Mouse (Mus musculus) natural killer cell, adult 2 months (primary cell): ENCODE data around the gene Rassf1.

Experiments
- DNase-seq, 2 experiments: peaks; one replicate each; pipeline ENCODE4 v3.0.0; 2022; ENCODE audit warnings: low spot score in 2 of 2

Rassf1 gene

DNA sequence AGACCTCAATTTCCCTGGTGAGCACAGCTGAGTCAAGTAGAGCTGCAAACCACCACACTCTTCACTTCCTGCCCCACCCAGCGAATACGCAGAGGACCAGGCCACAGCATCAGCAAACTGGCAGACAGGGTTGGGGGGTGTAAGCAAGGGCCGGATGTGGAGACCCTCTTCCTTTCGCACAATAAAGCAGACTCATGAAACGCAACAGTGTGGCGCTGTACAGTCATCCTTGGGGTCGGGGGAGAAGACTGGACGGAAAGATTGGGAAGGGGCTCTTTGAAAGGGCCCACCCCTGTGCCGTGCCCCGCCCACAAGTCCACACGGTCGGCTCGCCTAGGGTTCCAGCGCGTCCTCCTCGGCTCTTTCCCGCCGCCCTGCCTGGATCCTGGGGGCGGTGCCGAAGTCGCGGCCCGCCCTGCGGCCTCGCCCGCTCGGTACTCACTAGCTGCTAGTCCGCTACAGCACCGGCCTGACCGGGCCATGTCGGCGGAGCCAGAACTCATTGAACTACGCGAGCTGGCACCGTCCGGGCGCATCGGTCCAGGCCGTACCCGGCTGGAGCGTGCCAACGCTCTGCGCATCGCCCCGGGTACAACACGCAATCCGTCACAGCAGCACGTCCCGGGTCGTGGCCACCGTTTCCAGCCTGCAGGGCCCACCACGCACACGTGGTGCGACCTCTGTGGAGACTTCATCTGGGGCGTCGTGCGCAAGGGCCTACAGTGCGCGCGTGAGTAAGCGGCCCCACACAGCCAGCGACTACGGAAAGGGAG, at the start of gene Rassf1:
Gene Rassf1 (plus strand): TSS at position 439 of the 773 bp plus-strand sequence.
- peak; percentile 88 to 92 for DNase-seq

- DNase-seq, result no peak
Observed at GRCm38 (mm10) chr9:107502131-107502846, 49.1 kb upstream of the Rassf1 start.

- DNase-seq, result no peak
Observed at GRCm38 (mm10) chr9:107504662-107505537, 46.5 kb upstream of the Rassf1 start.

- DNase-seq, result no peak
Observed at GRCm38 (mm10) chr9:107508266-107508665, 43.1 kb upstream of the Rassf1 start.

DNA sequence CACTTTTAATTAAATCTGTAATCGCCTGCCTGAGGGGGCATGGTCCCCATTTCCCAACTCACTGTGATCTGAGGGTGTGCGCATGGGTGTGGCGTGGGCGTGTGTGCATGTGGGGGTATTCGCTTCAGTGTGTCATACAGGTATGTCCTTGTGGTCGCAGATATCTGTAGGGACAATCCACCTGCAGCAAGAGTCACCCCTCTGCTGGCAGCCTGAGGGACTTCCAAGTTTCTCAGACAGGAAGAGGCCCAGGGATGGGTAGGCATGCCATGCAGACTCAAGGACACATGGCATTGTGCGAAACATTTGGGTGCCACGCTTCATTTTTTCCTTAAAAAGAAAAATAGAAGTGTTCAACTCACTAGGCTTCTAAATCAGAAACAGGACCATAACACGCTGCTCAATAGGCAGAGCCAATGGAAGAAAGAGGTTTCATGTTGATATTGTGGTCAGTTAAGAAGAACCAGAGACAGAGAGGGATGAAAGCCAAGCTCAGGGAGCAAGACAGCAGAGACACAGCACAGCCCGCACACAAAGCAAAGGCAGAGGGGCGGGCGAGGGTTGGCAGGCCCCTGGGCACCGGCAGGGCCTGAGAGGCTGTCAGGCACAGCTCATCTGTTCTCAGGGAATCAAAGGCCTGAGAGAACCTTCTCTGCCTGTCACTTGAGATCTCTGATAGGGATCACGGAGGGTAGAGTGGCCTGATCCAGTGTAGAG, 40.8 kb upstream of the Rassf1 start:
- no peak for DNase-seq

DNA sequence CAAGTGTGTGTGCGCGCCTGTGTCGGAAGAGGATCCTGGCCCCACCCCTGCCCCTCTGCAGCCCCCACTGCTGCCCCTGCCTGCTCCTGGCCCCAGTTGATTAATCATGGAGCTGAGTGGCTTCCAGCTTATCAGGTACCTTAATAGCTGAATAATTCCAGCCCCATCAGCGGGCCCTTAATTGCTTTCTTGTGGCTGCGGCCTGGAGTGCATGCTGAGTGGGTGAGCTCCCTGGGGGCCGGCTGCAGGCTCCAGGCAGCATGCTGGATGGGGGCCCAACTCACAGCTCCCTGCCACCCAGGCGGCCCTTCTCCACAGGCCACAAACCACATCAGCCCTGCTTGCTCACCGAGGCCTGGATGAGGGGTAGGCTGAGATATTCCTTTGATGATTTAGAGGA, 39.9 kb upstream of the Rassf1 start:
- no peak for DNase-seq

DNA sequence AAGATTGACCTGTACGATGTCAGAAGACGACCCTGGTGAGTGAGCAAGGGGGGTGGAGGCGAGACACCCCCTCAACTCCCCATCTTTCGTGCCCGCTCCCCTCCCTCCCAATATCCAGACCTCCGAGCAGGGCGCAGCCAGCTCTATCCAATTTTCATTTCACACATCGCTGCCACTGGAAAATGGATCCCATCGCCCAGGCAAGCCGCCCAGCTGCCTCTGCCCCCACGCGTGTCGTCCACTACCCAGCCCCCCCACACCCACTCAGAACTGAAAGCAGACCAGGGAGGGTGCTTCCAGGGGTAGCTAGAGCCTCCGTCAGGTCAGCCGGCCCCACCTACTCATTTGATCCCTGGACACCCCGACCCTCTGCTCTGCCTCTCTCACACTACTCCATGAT, 39.0 kb upstream of the Rassf1 start:
- no peak for DNase-seq

DNA sequence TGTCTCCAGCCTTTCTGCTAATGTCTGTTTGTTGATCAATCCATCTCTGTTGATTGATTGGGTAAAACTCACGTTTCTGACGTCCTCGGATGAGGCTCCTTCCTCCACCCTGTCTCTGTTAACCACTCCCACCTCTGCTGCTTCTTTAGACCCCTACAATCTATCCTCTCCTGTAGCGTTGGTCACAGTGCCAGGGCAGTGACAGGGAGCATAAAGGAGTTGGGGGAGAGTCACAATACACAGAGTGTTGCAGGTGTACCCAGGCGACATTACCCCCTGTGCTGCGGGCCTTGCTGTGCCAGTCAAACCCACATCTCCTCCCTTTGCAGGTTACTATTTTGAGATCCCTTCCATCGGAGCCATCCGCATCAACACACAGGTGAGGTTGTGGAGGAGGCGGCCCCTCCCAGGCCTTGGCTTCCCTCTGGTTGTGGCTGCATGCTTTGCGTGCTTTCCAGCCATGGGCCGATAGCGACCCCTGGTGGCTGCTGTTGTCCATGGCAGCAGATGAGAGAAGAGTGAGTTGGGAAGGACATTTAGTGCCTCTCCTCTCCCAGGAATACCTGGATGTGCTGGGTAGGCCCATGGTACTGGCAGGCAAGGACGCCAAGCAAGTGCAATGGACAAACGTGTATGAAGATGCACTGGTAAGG, 36.9 kb upstream of the Rassf1 start:
- DNase-seq, result peak; percentile 60 to 74

- DNase-seq, result no peak
Observed at GRCm38 (mm10) chr9:107520331-107520730, 31.0 kb upstream of the Rassf1 start.

- DNase-seq, result no peak
Observed at GRCm38 (mm10) chr9:107521190-107521589, 30.2 kb upstream of the Rassf1 start.

DNA sequence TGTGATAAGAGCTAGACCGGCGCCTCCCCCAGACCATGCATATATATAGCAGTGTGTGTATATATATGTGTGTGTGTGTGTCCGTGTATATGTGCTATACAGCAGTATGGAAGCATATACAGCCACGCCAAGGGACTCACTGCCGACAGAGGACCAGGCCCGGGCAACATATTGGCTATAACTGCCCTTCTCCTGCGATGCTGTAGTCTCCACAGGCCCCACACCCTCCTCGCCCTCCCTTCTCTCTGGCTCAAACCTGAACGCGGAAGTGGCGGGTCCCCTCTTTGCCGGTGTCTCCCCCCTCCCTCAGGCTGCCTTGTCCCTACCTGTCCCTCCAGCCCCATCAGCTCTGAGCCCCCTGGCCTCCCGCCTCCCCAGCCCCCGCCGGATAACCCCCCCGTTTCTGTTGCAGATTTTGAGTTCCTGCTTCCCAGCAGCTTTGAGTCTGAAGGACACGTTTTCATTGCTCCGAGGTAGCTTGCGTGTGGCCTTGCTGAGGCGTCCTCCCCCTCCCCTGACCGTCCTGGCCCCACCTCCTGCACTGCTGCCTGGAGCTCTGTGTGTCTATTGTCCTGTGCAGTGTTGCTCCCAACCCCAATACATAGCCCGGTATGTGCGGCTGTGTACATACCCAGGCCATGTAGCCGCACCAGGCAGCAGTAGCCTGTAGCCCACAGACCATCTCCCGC, 29.5 kb upstream of the Rassf1 start:
- DNase-seq, result no peak

GRCm38 (mm10) chr9:107522400-107522711, 29.0 kb upstream of the Rassf1 start:
- DNase-seq, result no peak

DNA sequence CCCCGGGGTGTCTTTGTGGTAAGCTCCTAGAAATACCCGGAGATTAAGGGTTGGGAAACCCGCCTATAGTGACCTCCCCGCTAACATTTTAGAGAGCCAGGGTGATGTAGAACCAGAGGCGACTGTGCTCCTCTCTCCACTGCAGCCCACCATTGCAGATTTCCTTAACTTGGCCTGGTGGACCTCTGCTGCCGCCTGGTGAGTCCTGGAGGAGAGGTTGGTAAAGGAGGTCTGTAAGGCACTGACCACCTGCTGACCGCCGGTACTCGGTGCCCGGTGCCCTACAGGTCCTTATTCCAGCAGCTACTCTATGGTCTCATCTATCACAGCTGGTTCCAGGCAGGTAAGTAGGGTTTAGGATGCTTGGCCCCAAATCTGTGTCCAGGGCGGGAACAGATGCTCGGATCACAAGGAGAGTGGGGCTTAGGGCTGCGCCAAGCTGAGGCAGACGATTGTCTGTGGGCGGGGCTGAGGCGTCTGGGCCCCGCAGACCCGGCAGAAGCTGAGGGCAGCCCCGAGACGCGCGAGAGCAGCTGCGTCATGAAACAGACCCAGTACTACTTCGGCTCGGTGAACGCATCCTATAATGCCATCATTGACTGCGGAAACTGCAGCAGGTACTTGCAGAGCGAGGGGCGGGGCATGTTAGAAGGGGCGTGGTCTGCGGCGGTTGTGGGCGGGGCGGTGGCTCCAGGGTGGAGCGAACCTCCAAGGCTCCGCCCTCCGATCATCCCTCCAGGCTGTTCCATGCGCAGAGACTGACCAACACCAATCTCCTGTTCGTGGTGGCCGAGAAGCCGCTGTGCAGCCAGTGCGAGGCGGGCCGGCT, 24.9 kb upstream of the Rassf1 start:
- peak; percentile 84 to 85 for DNase-seq

GRCm38 (mm10) chr9:107533791-107534407, 17.5 kb upstream of the Rassf1 start, which contains the start of gene Tmem115:
Gene Tmem115, plus strand, starts transcription at chr9:107533945.
- DNase-seq, result peak; percentile 86 to 90

DNA sequence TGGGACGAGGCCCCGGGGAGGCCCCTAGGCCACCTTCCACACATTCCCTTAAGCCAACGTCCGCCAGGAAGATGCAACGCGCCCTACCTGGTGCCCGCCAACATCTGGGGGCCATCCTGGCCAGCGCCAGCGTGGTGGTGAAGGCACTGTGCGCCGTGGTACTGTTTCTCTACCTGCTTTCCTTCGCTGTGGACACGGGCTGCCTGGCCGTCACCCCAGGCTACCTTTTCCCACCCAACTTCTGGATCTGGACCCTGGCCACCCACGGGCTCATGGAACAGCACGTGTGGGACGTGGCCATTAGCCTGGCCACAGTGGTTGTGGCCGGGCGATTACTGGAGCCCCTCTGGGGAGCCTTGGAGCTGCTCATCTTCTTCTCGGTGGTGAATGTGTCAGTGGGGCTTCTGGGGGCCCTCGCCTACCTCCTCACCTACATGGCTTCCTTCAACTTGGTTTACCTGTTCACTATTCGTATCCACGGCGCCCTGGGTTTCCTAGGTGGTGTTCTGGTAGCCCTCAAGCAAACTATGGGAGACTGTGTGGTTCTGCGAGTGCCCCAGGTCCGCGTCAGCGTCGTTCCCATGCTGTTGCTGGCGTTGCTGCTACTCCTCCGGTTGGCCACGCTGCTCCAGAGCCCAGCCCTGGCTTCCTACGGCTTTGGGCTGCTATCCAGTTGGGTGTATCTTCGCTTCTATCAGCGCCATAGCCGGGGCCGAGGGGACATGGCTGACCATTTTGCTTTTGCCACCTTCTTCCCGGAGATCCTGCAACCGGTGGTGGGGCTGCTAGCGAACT, 16.8 kb upstream of the Rassf1 start:
- DNase-seq, result no peak

GRCm38 (mm10) chr9:107538231-107538630, 13.1 kb upstream of the Rassf1 start:
- DNase-seq, result no peak

- no peak for DNase-seq
Observed at GRCm38 (mm10) chr9:107538711-107539110, 12.6 kb upstream of the Rassf1 start.

DNA sequence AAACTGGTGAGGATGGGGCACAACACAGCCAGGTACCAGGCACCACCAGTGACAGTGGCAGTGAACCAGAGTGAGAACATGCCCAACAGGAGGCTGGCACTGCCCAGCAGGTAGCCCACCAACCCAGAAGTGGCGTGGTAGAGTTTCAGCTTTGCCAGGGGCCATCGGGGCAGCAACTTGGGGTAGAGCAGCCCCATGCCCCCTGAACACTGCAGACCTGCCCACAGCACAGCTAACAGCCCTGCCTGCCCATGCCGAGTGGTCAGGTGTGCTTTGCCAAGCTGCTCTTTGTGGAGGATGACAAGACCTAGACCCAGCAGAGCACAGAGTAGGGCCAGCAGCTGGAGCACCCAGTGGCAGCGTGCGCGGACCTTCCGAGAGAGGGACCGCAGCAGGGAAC, 11.4 kb upstream of the Rassf1 start:
- no peak for DNase-seq
